Mouse (Mus musculus) erythroblast, embryonic 14.5 days (primary cell): ENCODE results near the gene Slc45a3.

Experiments
- GATA1 ChIP-seq: IDR thresholded peaks from 2 replicates; pipeline ENCODE4 v1.6.1; 2012; ENCODE audit warnings: low read length, inconsistent platforms, mixed read lengths
- TAL1 ChIP-seq: IDR thresholded peaks from 3 replicates; pipeline ENCODE4 v1.6.1; 2012; ENCODE audit warnings: low read length, inconsistent platforms, mixed read lengths

DNA sequence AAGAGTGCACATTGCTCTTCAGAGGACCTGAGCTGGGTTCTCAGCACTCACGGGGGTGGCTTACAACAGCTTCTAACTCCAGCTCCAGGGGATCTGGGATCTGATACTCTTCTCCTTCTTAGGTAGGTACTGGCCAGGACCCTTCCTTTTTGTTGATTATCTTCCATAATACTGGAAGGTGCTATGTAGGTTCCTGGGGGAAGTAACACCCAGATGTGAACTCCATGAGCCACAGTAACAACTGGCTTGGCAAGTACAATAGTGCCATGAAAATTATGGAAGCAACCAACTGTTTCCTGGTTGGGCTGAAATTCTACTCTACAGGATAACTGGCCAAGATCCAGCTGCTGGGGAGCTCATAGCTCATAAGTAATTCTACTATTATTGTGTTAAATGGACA is 42.7 kb downstream of the Slc45a3 start:
- TF ChIP-seq GATA1 (no peak), TAL1 (no peak)
